Mouse (Mus musculus) liver, embryonic 12.5 days (tissue): ENCODE data around the gene 6330403K07Rik. TPM values are rescaled to one million over a fixed set of nuclear protein-coding genes. Genes with fewer than 3 reads are reported as not detected.

Experiments used
- ATAC-seq: fragments of 200-750 bp; cut with Nextera tagmentation; 2 replicates; pipeline ENCODE4 v1.8.0; 2017; ENCODE audit warnings: moderate number of reproducible peaks, mild to moderate bottlenecking, moderate library complexity
- H3K27ac ChIP-seq: fragments of 300-500 bp; sonication (generic); 2 replicates; pipeline ENCODE4 v1.5.1; 2016; ENCODE audit warnings: mild to moderate bottlenecking
- H3K27me3 ChIP-seq: fragments of 300-500 bp; sonication (generic); replicated peaks from 2 replicates; pipeline ENCODE4 v1.6.1; 2016; ENCODE audit warnings: mild to moderate bottlenecking, moderate library complexity
- H3K36me3 ChIP-seq: fragments of 300-500 bp; sonication (generic); 2 replicates; pipeline ENCODE4 v1.6.1; 2016; ENCODE audit warnings: mild to moderate bottlenecking, moderate library complexity
- H3K4me1 ChIP-seq: fragments of 300-500 bp; sonication (generic); 2 replicates; pipeline ENCODE4 v1.6.1; 2016
- H3K4me2 ChIP-seq: fragments of 300-500 bp; sonication (generic); 2 replicates; pipeline ENCODE4 v1.6.1; 2016; ENCODE audit warnings: mild to moderate bottlenecking, moderate library complexity
- H3K4me3 ChIP-seq: fragments of 300-500 bp; sonication (generic); 2 replicates; pipeline ENCODE4 v1.5.1; 2016; ENCODE audit warnings: mild to moderate bottlenecking, moderate library complexity
- H3K9ac ChIP-seq: fragments of 300-500 bp; sonication (generic); 2 replicates; pipeline ENCODE4 v1.6.1; 2016; ENCODE audit warnings: mild to moderate bottlenecking, moderate library complexity
- H3K9me3 ChIP-seq: fragments of 300-500 bp; sonication (generic); replicated peaks from 2 replicates; pipeline ENCODE4 v1.6.1; 2016; ENCODE audit warnings: mild to moderate bottlenecking, moderate library complexity
- WGBS: fragments of 180-500 bp; shearing (Covaris S2); methylation state at CpG from one replicate; pipeline ENCODE4 v1.1.7; 2016; ENCODE audit not compliant: insufficient replicate concordance; 5-methylcytosine and 5-hydroxymethylcytosine counted together
- polyA plus RNA-seq: library from polyadenylated mRNA; unstranded; fragments of >200 nt; fragmentation: Nextera tagmentation; extraction: Ambion mirVana; gene quantifications from 2 replicates; pipeline ENCODE4 v1.2.1, GENCODE M21; 2016

Gene 6330403K07Rik
- 12.9 and 14.1 TPM in 2 replicates for polyA plus RNA-seq

GRCm38 (mm10) chr11:71033163-71033761 is at the start of gene 6330403K07Rik:
6330403K07Rik (minus strand) TSS chr11:71033513.
- Histone ChIP-seq H3K4me3 (peak within 1 kb of the TSS; percentile 45), H3K36me3 (peaks cover 5% of the 10 kb centered on the region), H3K9me3 (no peaks in the 10 kb centered on the region), H3K9ac (peak within 1 kb of the TSS; percentile 31; the same call in 1 of the 2 replicates), H3K4me2 (peak within 1 kb of the TSS; percentile 62), H3K4me1 (peaks cover 16% of the 10 kb centered on the region), H3K27ac (no peak within 1 kb of the TSS), H3K27me3 (peaks cover 27% of the 10 kb centered on the region)
- ATAC-seq: peak; percentile 76
- 2% methylated on average over 30 of the region's 31 CpGs for WGBS

DNA sequence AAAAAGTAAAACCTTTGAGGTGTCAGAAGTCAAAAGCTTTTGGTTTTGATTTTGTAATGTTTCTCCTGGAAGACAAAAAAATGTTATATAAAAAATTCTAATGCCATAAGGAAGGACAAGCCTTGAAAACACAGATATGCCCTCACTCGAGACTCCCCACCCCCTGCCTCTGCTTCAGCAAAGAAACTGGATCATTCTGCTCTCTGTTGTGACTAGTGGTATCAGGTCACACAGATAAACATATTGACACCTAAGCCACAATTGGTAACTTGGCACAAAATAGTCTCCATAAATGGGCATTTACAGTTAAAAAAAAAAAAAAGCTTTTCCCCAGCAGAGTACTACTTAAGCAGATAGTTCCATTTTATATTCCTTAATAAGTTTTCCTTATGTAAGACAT is 43.0 kb upstream of the 6330403K07Rik start:
- Histone ChIP-seq H3K27ac (no peak overlapping the region), H3K4me2 (no peak overlapping the region), H3K27me3 (no peaks in the 10 kb centered on the region), H3K4me1 (no peaks in the 10 kb centered on the region), H3K4me3 (no peak overlapping the region), H3K9ac (no peak overlapping the region), H3K9me3 (peaks cover 16% of the 10 kb centered on the region), H3K36me3 (no peaks in the 10 kb centered on the region)
- WGBS: 39% methylated on average over 1 of the region's 1 CpGs
- no peak for ATAC-seq

DNA sequence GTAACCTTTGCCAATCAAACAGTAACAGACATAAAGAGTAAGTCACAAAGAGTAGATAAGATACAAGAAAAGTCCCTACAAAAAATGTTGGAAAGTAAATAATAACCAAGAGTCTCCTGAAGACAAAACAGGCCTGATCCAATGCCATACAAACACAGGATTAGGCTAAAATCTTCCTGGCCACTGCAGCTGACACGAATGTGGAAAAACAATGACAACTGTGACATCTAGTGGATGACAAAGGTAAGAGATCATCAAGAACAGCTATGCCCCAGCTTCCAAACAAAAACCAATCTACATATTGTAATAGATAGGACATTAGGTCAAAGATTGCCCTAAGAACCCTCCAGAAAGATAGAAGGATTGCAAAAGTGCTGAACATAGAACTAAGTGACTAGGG is 19.2 kb upstream of the 6330403K07Rik start:
- H3K9ac ChIP-seq: no peak overlapping the region
- no peaks in the 10 kb centered on the region for H3K9me3 ChIP-seq
- WGBS: 3% methylated on average over 1 of the region's 1 CpGs
- H3K4me3 ChIP-seq: no peak overlapping the region
- no peaks in the 10 kb centered on the region for H3K36me3 ChIP-seq
- no peaks in the 10 kb centered on the region for H3K4me1 ChIP-seq
- ATAC-seq: no peak
- no peak overlapping the region for H3K4me2 ChIP-seq
- no peak overlapping the region for H3K27ac ChIP-seq
- H3K27me3 ChIP-seq: no peaks in the 10 kb centered on the region

- WGBS: 98% methylated on average over 5 of the region's 5 CpGs
- H3K27ac ChIP-seq: no peak overlapping the region
These were observed 6.4 kb upstream of the 6330403K07Rik start for GRCm38 (mm10) chr11:71039526-71040298.

GRCm38 (mm10) chr11:71032491-71033162 is 686 bp downstream of the 6330403K07Rik start:
- Histone ChIP-seq H3K9me3 (no peaks in the 10 kb centered on the region), H3K36me3 (peaks cover 11% of the 10 kb centered on the region), H3K27ac (no peak overlapping the region), H3K4me2 (peak overlapping the region; percentile 62), H3K27me3 (peaks cover 27% of the 10 kb centered on the region), H3K4me1 (peaks cover 16% of the 10 kb centered on the region), H3K9ac (peak overlapping the region; percentile 31; the same call in 1 of the 2 replicates), H3K4me3 (peak overlapping the region; percentile 45)
- no peak for ATAC-seq
- 18% methylated on average over 26 of the region's 26 CpGs for WGBS

More at GRCm38 (mm10) chr11:71039526-71040298, 6.4 kb upstream of the 6330403K07Rik start:
- no peaks in the 10 kb centered on the region for H3K9me3 ChIP-seq
- H3K4me3 ChIP-seq: no peak overlapping the region
- H3K4me2 ChIP-seq: no peak overlapping the region
- H3K9ac ChIP-seq: no peak overlapping the region
- no peaks in the 10 kb centered on the region; the same call in 1 of the 2 replicates for H3K27me3 ChIP-seq
- H3K36me3 ChIP-seq: no peaks in the 10 kb centered on the region
- no peak for ATAC-seq
- H3K4me1 ChIP-seq: no peaks in the 10 kb centered on the region

GRCm38 (mm10) chr11:71032070-71032469 is 1.2 kb downstream of the 6330403K07Rik start:
- H3K4me3 ChIP-seq: peak overlapping the region; percentile 45
- ATAC-seq: no peak
- 56% methylated on average over 7 of the region's 7 CpGs for WGBS
- peak overlapping the region; percentile 62; the same call in 1 of the 2 replicates for H3K4me2 ChIP-seq
- no peak overlapping the region for H3K9ac ChIP-seq
- peaks cover 27% of the 10 kb centered on the region for H3K27me3 ChIP-seq
- peaks cover 16% of the 10 kb centered on the region for H3K4me1 ChIP-seq
- H3K36me3 ChIP-seq: peaks cover 16% of the 10 kb centered on the region
- H3K27ac ChIP-seq: no peak overlapping the region
- H3K9me3 ChIP-seq: no peaks in the 10 kb centered on the region

GRCm38 (mm10) chr11:71029403-71030118 is 3.8 kb downstream of the 6330403K07Rik start:
- no peak for ATAC-seq
- no peak overlapping the region for H3K4me3 ChIP-seq
- H3K9me3 ChIP-seq: no peaks in the 10 kb centered on the region
- H3K4me1 ChIP-seq: peaks cover 16% of the 10 kb centered on the region
- no peak overlapping the region for H3K4me2 ChIP-seq
- peaks cover 42% of the 10 kb centered on the region for H3K36me3 ChIP-seq
- H3K9ac ChIP-seq: no peak overlapping the region
- 66% methylated on average over 3 of the region's 3 CpGs for WGBS
- H3K27ac ChIP-seq: no peak overlapping the region
- H3K27me3 ChIP-seq: peaks cover 27% of the 10 kb centered on the region

DNA sequence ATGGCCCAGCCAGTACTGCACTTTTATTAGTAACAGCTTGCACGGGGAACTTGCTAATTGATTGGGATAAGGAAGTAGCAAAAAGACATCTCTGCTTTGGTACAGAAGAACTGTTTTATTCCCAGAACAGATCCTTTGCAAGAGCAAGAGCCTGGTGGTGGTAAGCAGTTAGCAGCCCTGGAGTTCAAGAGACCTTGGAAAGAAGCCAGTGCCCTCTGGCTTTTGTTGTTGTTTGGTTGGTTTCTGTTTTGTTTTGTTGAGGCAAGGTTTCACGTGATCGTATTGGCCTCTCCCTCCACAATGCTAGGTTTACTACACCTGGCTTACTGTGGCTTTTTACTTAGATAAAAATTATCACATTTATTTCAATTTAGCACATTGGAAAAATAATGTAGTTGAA is 5.0 kb downstream of the 6330403K07Rik start:
- WGBS: 76% methylated on average over 3 of the region's 3 CpGs
- no peak overlapping the region for H3K4me3 ChIP-seq

GRCm38 (mm10) chr11:71019201-71020068 is 13.9 kb downstream of the 6330403K07Rik start, which contains the start of the genes Mis12 and Derl2:
Mis12 (plus strand) TSS chr11:71019611.
Derl2 (minus strand) TSS chr11:71019841.
- Histone ChIP-seq H3K4me3 (peak within 1 kb of the TSS; percentile 83), H3K9ac (peak within 1 kb of the TSS; percentile 84), H3K4me1 (peaks cover 54% of the 10 kb centered on the region), H3K9me3 (no peaks in the 10 kb centered on the region), H3K36me3 (peaks cover 42% of the 10 kb centered on the region), H3K27me3 (no peaks in the 10 kb centered on the region), H3K4me2 (peak within 1 kb of the TSS; percentile 92), H3K27ac (peak within 1 kb of the TSS; percentile 93)
- ATAC-seq: peak; percentile 98
- under 1% methylated on average over 71 of the region's 71 CpGs for WGBS

More for the DNA sequence above, 5.0 kb downstream of the 6330403K07Rik start:
- no peak for ATAC-seq
- H3K27me3 ChIP-seq: peaks cover 21% of the 10 kb centered on the region
- H3K36me3 ChIP-seq: peaks cover 53% of the 10 kb centered on the region
- no peak overlapping the region for H3K27ac ChIP-seq
- peaks cover 15% of the 10 kb centered on the region for H3K4me1 ChIP-seq
- no peaks in the 10 kb centered on the region for H3K9me3 ChIP-seq
- H3K4me2 ChIP-seq: no peak overlapping the region
- no peak overlapping the region for H3K9ac ChIP-seq

DNA sequence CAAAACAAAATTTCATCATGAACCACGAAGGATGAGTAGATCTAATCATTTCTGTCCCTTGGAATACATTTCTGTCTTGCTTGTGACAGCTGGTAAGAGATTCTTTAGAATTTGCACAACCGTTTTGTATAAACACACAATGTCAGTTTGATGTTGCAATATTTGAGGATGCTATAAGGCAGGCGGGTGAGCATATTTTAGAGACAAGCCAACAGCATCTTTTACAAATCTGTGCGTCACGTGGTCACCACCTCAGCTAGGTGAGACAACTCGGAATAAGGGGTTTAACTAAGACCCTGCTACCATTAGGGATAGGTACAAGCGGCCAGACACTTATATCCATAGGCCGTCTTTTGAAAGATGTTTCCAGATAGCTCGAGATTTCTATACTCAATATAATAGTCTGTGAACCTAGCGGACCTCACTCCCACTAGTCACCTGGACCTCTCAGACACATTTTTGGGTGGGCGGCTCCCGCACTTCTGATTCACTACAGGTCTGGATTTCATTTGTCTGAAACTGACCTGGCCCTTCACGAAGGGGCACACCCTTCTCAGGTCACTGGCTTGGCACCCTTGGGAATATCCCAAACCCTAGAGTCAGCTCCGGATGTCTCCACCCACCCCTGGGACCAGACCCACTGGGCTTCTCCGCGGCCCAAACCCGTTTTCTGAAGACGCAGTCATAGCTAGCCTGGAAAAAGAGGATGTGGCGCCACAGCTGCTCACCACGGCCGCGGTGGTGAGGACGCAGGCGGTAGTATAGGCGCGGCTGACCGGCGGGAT is 14.7 kb downstream of the 6330403K07Rik start:
- H3K4me2 ChIP-seq: peak overlapping the region; percentile 70
- peak overlapping the region; percentile 83 for H3K4me3 ChIP-seq
- H3K27me3 ChIP-seq: no peaks in the 10 kb centered on the region
- ATAC-seq: peak; percentile 14
- peak overlapping the region; percentile 84 for H3K9ac ChIP-seq
- peaks cover 54% of the 10 kb centered on the region for H3K4me1 ChIP-seq
- H3K9me3 ChIP-seq: no peaks in the 10 kb centered on the region
- 5% methylated on average over 28 of the region's 28 CpGs for WGBS
- H3K27ac ChIP-seq: peak overlapping the region; percentile 77
- peaks cover 42% of the 10 kb centered on the region for H3K36me3 ChIP-seq
